Mouse (Mus musculus) ES-E14 (cell line): ENCODE data around the gene Klk10. TPM values are rescaled to one million over a fixed set of nuclear protein-coding genes. Genes with fewer than 3 reads are reported as not detected.

ENCODE experiments used
- DNase-seq: peaks from one replicate; pipeline ENCODE4 v3.0.0-alpha.2; 2013; ENCODE audit warnings: low read depth, low spot score
- H3K27ac ChIP-seq: 2 replicates; pipeline ENCODE4 v1.5.1; 2012; ENCODE audit warnings: low read depth, mild to moderate bottlenecking, low read length, moderate library complexity, mixed read lengths; ENCODE audit not compliant: poor library complexity, insufficient read depth, severe bottlenecking
- H3K36me3 ChIP-seq: 2 replicates; pipeline ENCODE4 v1.6.1; 2012; ENCODE audit warnings: mild to moderate bottlenecking, low read length, moderate library complexity, mixed read lengths; ENCODE audit not compliant: control insufficient read depth, poor library complexity, insufficient read depth, severe bottlenecking
- H3K4me1 ChIP-seq, 2 experiments: fragments of 150-350 bp in 1 of 2; sonication (generic) in 1 of 2; 2 replicates each; pipeline ENCODE4 v1.6.1; 2012; ENCODE audit warnings: low read length in 2 of 2, mild to moderate bottlenecking in 1 of 2, mixed read lengths in 1 of 2; ENCODE audit not compliant: control insufficient read depth in 2 of 2, insufficient read depth in 2 of 2, poor library complexity in 1 of 2
- H3K4me3 ChIP-seq, 2 experiments: fragments of 150-350 bp in 1 of 2; sonication (generic) in 1 of 2; 2 replicates each; pipeline ENCODE4 v1.5.1; 2012; ENCODE audit warnings: low read length in 2 of 2, low read depth in 1 of 2, mild to moderate bottlenecking in 1 of 2, mixed read lengths in 1 of 2; ENCODE audit not compliant: insufficient read depth in 1 of 2, poor library complexity in 1 of 2, severe bottlenecking in 1 of 2
- H3K9ac ChIP-seq: 2 replicates; pipeline ENCODE4 v1.6.1; 2012; ENCODE audit warnings: low read depth, mild to moderate bottlenecking, low read length, mixed read lengths; ENCODE audit not compliant: poor library complexity, insufficient read depth, severe bottlenecking
- H3K9me3 ChIP-seq: fragments of 150-350 bp; sonication (generic); 2 replicates; pipeline ENCODE4 v1.6.1; 2012; ENCODE audit warnings: low read depth, mild to moderate bottlenecking, low read length; ENCODE audit not compliant: control insufficient read depth, insufficient read depth
- CHD2 ChIP-seq: IDR thresholded peaks from 2 replicates; pipeline ENCODE4 v1.6.1; 2014; ENCODE audit warnings: mild to moderate bottlenecking, low read depth, low read length, inconsistent platforms
- HCFC1 ChIP-seq: IDR thresholded peaks from 2 replicates; pipeline ENCODE4 v1.6.1; 2012; ENCODE audit warnings: low read length, inconsistent platforms, borderline replicate concordance; ENCODE audit not compliant: insufficient read depth
- MAFK ChIP-seq: IDR thresholded peaks from 2 replicates; pipeline ENCODE4 v1.6.1; 2014; ENCODE audit warnings: mild to moderate bottlenecking, low read depth, low read length, inconsistent platforms; ENCODE audit not compliant: insufficient read depth
- ZC3H11A ChIP-seq: IDR thresholded peaks from 2 replicates; pipeline ENCODE4 v1.6.1; 2012; ENCODE audit warnings: low read depth, mild to moderate bottlenecking, inconsistent platforms, low read length, borderline replicate concordance
- ZNF384 ChIP-seq: IDR thresholded peaks from 2 replicates; pipeline ENCODE4 v1.6.1; 2012; ENCODE audit warnings: low read depth, low read length, inconsistent platforms
- in situ Hi-C, 2 experiments: fragments of 600-800 bp; cut with MboI; formaldehyde crosslinking; loops; one replicate each; pipeline ENCODE4 v1.15.1; 2025; ENCODE audit warnings: low sequenced_read_pairs in 2 of 2, inconsistent platforms in 1 of 2; ENCODE audit not compliant: unreplicated experiment in 2 of 2
- total RNA-seq: library from RNA; depleted of rRNA; stranded (reverse); fragments of 300-350 nt; gene quantifications from 2 replicates; pipeline ENCODE4 v1.2.3, GENCODE M21; 2012

Klk10 gene
- total RNA-seq, 1 experiment: 4.4 TPM

- H3K4me1 ChIP-seq: peaks cover 0 to 8% of the 10 kb centered on the region in 2 experiments; a peak in 2 of 4 replicates
- no peak overlapping the region for H3K27ac ChIP-seq
- TF ChIP-seq MAFK (no peak), ZC3H11A (no peak), CHD2 (no peak), ZNF384 (no peak), HCFC1 (no peak)
- H3K9me3 ChIP-seq: no peaks in the 10 kb centered on the region
- H3K4me3 ChIP-seq: no peak overlapping the region
- no peaks in the 10 kb centered on the region for H3K36me3 ChIP-seq
- in situ Hi-C loops: no loop called here
- no peak for DNase-seq
- no peak overlapping the region; the same call in 1 of the 2 replicates for H3K9ac ChIP-seq
These were observed 35.9 kb downstream of the Klk10 start for GRCm38 (mm10) chr7:43816746-43817145.

GRCm38 (mm10) chr7:43821581-43821980, 40.7 kb downstream of the Klk10 start:
- TF ChIP-seq CHD2 (no peak), MAFK (no peak), ZC3H11A (no peak), HCFC1 (no peak), ZNF384 (no peak)
- in situ Hi-C loops: no loop called here
- DNase-seq: no peak

GRCm38 (mm10) chr7:43824199-43824598, 43.4 kb downstream of the Klk10 start, which contains the start of gene Klk6:
Klk6 (plus strand) TSS chr7:43824499.
- in situ Hi-C loops: no loop called here
- H3K9me3 ChIP-seq: no peaks in the 10 kb centered on the region
- H3K27ac ChIP-seq: no peak within 1 kb of the TSS
- no peak for TF ChIP-seq HCFC1
- TF ChIP-seq MAFK: no peak
- TF ChIP-seq CHD2: no peak
- TF ChIP-seq ZC3H11A: no peak
- TF ChIP-seq ZNF384: no peak
- H3K4me1 ChIP-seq: no peaks in the 10 kb centered on the region; a peak in 1 of 4 replicates
- H3K36me3 ChIP-seq: no peaks in the 10 kb centered on the region
- DNase-seq: no peak
- H3K9ac ChIP-seq: no peak within 1 kb of the TSS
- no peak within 1 kb of the TSS for H3K4me3 ChIP-seq

More at GRCm38 (mm10) chr7:43821581-43821980, 40.7 kb downstream of the Klk10 start:
- Histone ChIP-seq H3K4me1 (peaks cover 0 to 7% of the 10 kb centered on the region in 2 experiments; a peak in 2 of 4 replicates), H3K36me3 (no peaks in the 10 kb centered on the region), H3K9me3 (no peaks in the 10 kb centered on the region), H3K27ac (no peak overlapping the region), H3K4me3 (no peak overlapping the region), H3K9ac (no peak overlapping the region)

DNA sequence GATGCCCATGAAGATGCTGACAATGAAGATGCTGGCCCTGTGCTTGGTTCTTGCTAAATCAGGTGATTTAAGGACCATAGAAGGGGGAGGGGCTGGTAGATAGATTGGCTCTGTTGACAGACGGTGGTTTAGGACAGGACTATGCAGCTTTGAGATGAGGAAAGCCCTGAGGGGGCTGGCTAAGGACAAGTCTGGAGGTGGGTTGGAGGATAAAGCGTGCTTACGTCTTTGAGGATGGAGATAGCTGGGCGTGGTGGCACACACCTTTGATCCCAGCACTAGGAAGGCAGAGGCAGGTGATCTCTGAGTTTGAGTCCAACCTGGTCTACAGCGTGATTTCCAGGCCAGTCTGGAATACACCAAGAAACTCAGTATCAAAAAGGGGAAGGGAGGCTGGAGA, 45.2 kb downstream of the Klk10 start:
- in situ Hi-C loops: no loop called here
- Histone ChIP-seq H3K36me3 (no peaks in the 10 kb centered on the region), H3K27ac (no peak overlapping the region), H3K9ac (no peak overlapping the region), H3K4me3 (no peak overlapping the region), H3K9me3 (no peaks in the 10 kb centered on the region), H3K4me1 (no peaks in the 10 kb centered on the region; a peak in 1 of 4 replicates)
- DNase-seq: no peak
- TF ChIP-seq MAFK: no peak
- TF ChIP-seq ZC3H11A: no peak
- TF ChIP-seq HCFC1: no peak
- no peak for TF ChIP-seq ZNF384
- TF ChIP-seq CHD2: no peak

GRCm38 (mm10) chr7:43827706-43828105, 46.9 kb downstream of the Klk10 start:
- H3K9me3 ChIP-seq: no peaks in the 10 kb centered on the region
- no peaks in the 10 kb centered on the region; a peak in 1 of 4 replicates for H3K4me1 ChIP-seq
- H3K9ac ChIP-seq: no peak overlapping the region
- in situ Hi-C loops: no loop called here
- TF ChIP-seq CHD2 (no peak), HCFC1 (no peak), MAFK (no peak), ZC3H11A (no peak), ZNF384 (no peak)
- no peak overlapping the region for H3K27ac ChIP-seq
- no peaks in the 10 kb centered on the region for H3K36me3 ChIP-seq
- H3K4me3 ChIP-seq: no peak overlapping the region
- no peak for DNase-seq
